Mouse (Mus musculus): Measurements from ENCODE around the gene Trpm3. TPM values are rescaled to one million over a fixed set of nuclear protein-coding genes. Genes with fewer than 3 reads are reported as not detected.

Gene Trpm3
- polyA plus RNA-seq, 1 experiment from 2014 or later, result 0.37 TPM

DNA sequence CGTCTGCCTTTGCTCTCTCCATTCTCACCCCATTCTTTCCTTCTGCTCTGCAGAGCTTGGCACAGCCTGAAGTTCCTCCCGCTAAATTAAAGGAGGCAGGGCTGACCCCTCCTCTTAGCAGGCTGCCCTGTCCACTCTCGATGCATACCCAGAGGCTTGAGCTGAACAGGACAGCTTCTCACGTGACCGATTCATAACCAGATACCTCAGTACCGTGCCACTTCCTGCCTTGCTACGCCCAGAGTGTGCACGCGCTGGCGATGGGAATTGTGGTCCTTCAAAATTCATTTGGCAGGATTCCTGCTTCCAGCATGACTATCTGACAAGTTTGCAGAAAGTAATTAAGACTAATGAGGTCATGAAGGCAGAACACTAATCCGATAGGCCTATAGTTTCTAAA is 433.6 kb downstream of the Trpm3 start:
- 68% methylated on average over 11 of the region's 11 CpGs for WGBS
- H3K4me1 ChIP-seq (replicated peaks; ENCODE audit: control insufficient read depth, insufficient read depth, low read length), result no peaks in the 10 kb centered on the region
- H3K27me3 ChIP-seq (replicated peaks; ENCODE audit: control insufficient read depth, insufficient read depth, low read length), result no peaks in the 10 kb centered on the region
- no peak overlapping the region for H3K9ac ChIP-seq (ENCODE audit: low read length)
- no peak overlapping the region for H3K4me3 ChIP-seq (ENCODE audit: low read depth, low read length)
- no peaks in the 10 kb centered on the region for H3K9me3 ChIP-seq (ENCODE audit: control insufficient read depth, low read length)
- H3K27ac ChIP-seq (ENCODE audit: low read depth), result no peak overlapping the region
- ATAC-seq (replicated peaks; ENCODE audit: low FRiP score, low TSS enrichment, low read depth) (no peak), DNase-seq (ENCODE audit: low spot score) (no peak)
- H3K36me3 ChIP-seq (ENCODE audit: control insufficient read depth, insufficient read depth, low read length), result no peaks in the 10 kb centered on the region
- no peak overlapping the region for H3K4me2 ChIP-seq (ENCODE audit: low read length)

DNA sequence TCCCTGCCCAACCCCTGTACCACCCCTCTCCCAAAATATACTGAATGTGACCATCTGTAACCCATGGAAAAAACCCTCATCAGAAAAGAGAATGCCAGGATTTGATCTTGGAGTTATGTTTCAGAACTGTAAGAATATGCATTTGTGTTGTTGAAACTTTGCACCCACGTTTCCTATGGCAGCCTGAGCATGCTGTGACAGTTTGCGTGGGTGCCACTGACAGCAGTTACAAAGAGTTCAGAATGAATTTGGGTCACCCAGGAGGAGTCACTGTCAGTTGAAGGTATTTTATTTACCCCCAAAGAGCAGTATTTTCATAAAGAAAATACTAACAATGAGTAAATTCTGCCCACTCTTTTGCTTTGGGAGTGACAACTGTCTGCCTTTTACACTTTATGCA is 434.0 kb downstream of the Trpm3 start:
- 77% methylated on average over 2 of the region's 2 CpGs for WGBS
- ATAC-seq (replicated peaks; ENCODE audit: low FRiP score, low TSS enrichment, low read depth) (no peak), DNase-seq (ENCODE audit: low spot score) (no peak)
- H3K4me2 ChIP-seq (ENCODE audit: low read length), result no peak overlapping the region
- no peak overlapping the region for H3K4me3 ChIP-seq (ENCODE audit: low read depth, low read length)
- no peaks in the 10 kb centered on the region for H3K36me3 ChIP-seq (ENCODE audit: control insufficient read depth, insufficient read depth, low read length)
- H3K9ac ChIP-seq (ENCODE audit: low read length), result no peak overlapping the region
- no peaks in the 10 kb centered on the region for H3K9me3 ChIP-seq (ENCODE audit: control insufficient read depth, low read length)
- no peaks in the 10 kb centered on the region for H3K4me1 ChIP-seq (replicated peaks; ENCODE audit: control insufficient read depth, insufficient read depth, low read length)
- H3K27ac ChIP-seq (ENCODE audit: low read depth), result no peak overlapping the region
- H3K27me3 ChIP-seq (replicated peaks; ENCODE audit: control insufficient read depth, insufficient read depth, low read length), result no peaks in the 10 kb centered on the region

- no peak overlapping the region for H3K27ac ChIP-seq (ENCODE audit: low read depth)
Observed at GRCm38 (mm10) chr19:22582120-22582745, 443.4 kb downstream of the Trpm3 start.

GRCm38 (mm10) chr19:22594492-22594891 is 455.6 kb downstream of the Trpm3 start:
- no peaks in the 10 kb centered on the region for H3K9me3 ChIP-seq (ENCODE audit: control insufficient read depth, low read length)
- H3K27me3 ChIP-seq (replicated peaks; ENCODE audit: control insufficient read depth, insufficient read depth, low read length), result no peaks in the 10 kb centered on the region
- 84% methylated on average over 3 of the region's 3 CpGs for WGBS
- no peak overlapping the region for H3K27ac ChIP-seq (ENCODE audit: low read depth)
- no peak for DNase-seq (ENCODE audit: low spot score)
- ATAC-seq (replicated peaks; ENCODE audit: low FRiP score, low TSS enrichment, low read depth), result no peak
- no peaks in the 10 kb centered on the region for H3K4me1 ChIP-seq (replicated peaks; ENCODE audit: control insufficient read depth, insufficient read depth, low read length)
- H3K9ac ChIP-seq (ENCODE audit: low read length), result no peak overlapping the region
- H3K4me2 ChIP-seq (ENCODE audit: low read length), result no peak overlapping the region
- H3K36me3 ChIP-seq (ENCODE audit: control insufficient read depth, insufficient read depth, low read length), result no peaks in the 10 kb centered on the region
- H3K4me3 ChIP-seq (ENCODE audit: low read depth, low read length), result no peak overlapping the region

More at GRCm38 (mm10) chr19:22582120-22582745, 443.4 kb downstream of the Trpm3 start:
- Histone ChIP-seq H3K9ac (ENCODE audit: low read length) (no peak overlapping the region), H3K36me3 (ENCODE audit: control insufficient read depth, insufficient read depth, low read length) (no peaks in the 10 kb centered on the region), H3K4me1 (replicated peaks; ENCODE audit: control insufficient read depth, insufficient read depth, low read length) (no peaks in the 10 kb centered on the region), H3K9me3 (ENCODE audit: control insufficient read depth, low read length) (no peaks in the 10 kb centered on the region), H3K4me2 (ENCODE audit: low read length) (no peak overlapping the region), H3K27me3 (replicated peaks; ENCODE audit: control insufficient read depth, insufficient read depth, low read length) (no peaks in the 10 kb centered on the region), H3K4me3 (ENCODE audit: low read depth, low read length) (no peak overlapping the region)
- WGBS, result 75% methylated on average over 4 of the region's 4 CpGs
- no peak for ATAC-seq (replicated peaks; ENCODE audit: low FRiP score, low TSS enrichment, low read depth)
- DNase-seq (ENCODE audit: low spot score), result no peak

GRCm38 (mm10) chr19:22595246-22595645 is 456.4 kb downstream of the Trpm3 start:
- no peaks in the 10 kb centered on the region for H3K27me3 ChIP-seq (replicated peaks; ENCODE audit: control insufficient read depth, insufficient read depth, low read length)
- no peaks in the 10 kb centered on the region for H3K9me3 ChIP-seq (ENCODE audit: control insufficient read depth, low read length)
- H3K4me1 ChIP-seq (replicated peaks; ENCODE audit: control insufficient read depth, insufficient read depth, low read length), result no peaks in the 10 kb centered on the region
- WGBS, result 70% methylated on average over 2 of the region's 2 CpGs
- no peaks in the 10 kb centered on the region for H3K36me3 ChIP-seq (ENCODE audit: control insufficient read depth, insufficient read depth, low read length)
- H3K9ac ChIP-seq (ENCODE audit: low read length), result no peak overlapping the region
- no peak overlapping the region for H3K4me3 ChIP-seq (ENCODE audit: low read depth, low read length)
- no peak for DNase-seq (ENCODE audit: low spot score)
- H3K4me2 ChIP-seq (ENCODE audit: low read length), result no peak overlapping the region
- H3K27ac ChIP-seq (ENCODE audit: low read depth), result no peak overlapping the region
- no peak for ATAC-seq (replicated peaks; ENCODE audit: low FRiP score, low TSS enrichment, low read depth)

- ATAC-seq (replicated peaks; ENCODE audit: low FRiP score, low TSS enrichment, low read depth) (no peak), DNase-seq (ENCODE audit: low spot score) (no peak)
- no peaks in the 10 kb centered on the region for H3K4me1 ChIP-seq (replicated peaks; ENCODE audit: control insufficient read depth, insufficient read depth, low read length)
- H3K27ac ChIP-seq (ENCODE audit: low read depth), result no peak overlapping the region
- H3K9ac ChIP-seq (ENCODE audit: low read length), result no peak overlapping the region
- H3K4me2 ChIP-seq (ENCODE audit: low read length), result no peak overlapping the region
- H3K9me3 ChIP-seq (ENCODE audit: control insufficient read depth, low read length), result no peaks in the 10 kb centered on the region
- H3K4me3 ChIP-seq (ENCODE audit: low read depth, low read length), result no peak overlapping the region
- no peaks in the 10 kb centered on the region for H3K27me3 ChIP-seq (replicated peaks; ENCODE audit: control insufficient read depth, insufficient read depth, low read length)
- no peaks in the 10 kb centered on the region for H3K36me3 ChIP-seq (ENCODE audit: control insufficient read depth, insufficient read depth, low read length)
- 37% methylated on average over 3 of the region's 3 CpGs for WGBS
Observed at GRCm38 (mm10) chr19:22596715-22597114, 457.9 kb downstream of the Trpm3 start.

GRCm38 (mm10) chr19:22604322-22604721 is 465.5 kb downstream of the Trpm3 start:
- Histone ChIP-seq H3K36me3 (ENCODE audit: control insufficient read depth, insufficient read depth, low read length) (no peaks in the 10 kb centered on the region), H3K4me1 (replicated peaks; ENCODE audit: control insufficient read depth, insufficient read depth, low read length) (no peaks in the 10 kb centered on the region), H3K9me3 (ENCODE audit: control insufficient read depth, low read length) (no peaks in the 10 kb centered on the region), H3K27me3 (replicated peaks; ENCODE audit: control insufficient read depth, insufficient read depth, low read length) (no peaks in the 10 kb centered on the region), H3K9ac (ENCODE audit: low read length) (no peak overlapping the region), H3K27ac (ENCODE audit: low read depth) (no peak overlapping the region), H3K4me3 (ENCODE audit: low read depth, low read length) (no peak overlapping the region), H3K4me2 (ENCODE audit: low read length) (no peak overlapping the region)
- no peak for DNase-seq (ENCODE audit: low spot score)
- WGBS, result 27% methylated on average over 4 of the region's 4 CpGs
- ATAC-seq (replicated peaks; ENCODE audit: low FRiP score, low TSS enrichment, low read depth), result no peak

GRCm38 (mm10) chr19:22607985-22608684 is 469.3 kb downstream of the Trpm3 start:
- no peaks in the 10 kb centered on the region for H3K27me3 ChIP-seq (replicated peaks; ENCODE audit: control insufficient read depth, insufficient read depth, low read length)
- H3K9ac ChIP-seq (ENCODE audit: low read length), result no peak overlapping the region
- no peaks in the 10 kb centered on the region for H3K4me1 ChIP-seq (replicated peaks; ENCODE audit: control insufficient read depth, insufficient read depth, low read length)
- H3K27ac ChIP-seq (ENCODE audit: low read depth), result no peak overlapping the region
- 72% methylated on average over 5 of the region's 5 CpGs for WGBS
- ATAC-seq (replicated peaks; ENCODE audit: low FRiP score, low TSS enrichment, low read depth) (no peak), DNase-seq (ENCODE audit: low spot score) (no peak)
- H3K36me3 ChIP-seq (ENCODE audit: control insufficient read depth, insufficient read depth, low read length), result no peaks in the 10 kb centered on the region
- H3K4me3 ChIP-seq (ENCODE audit: low read depth, low read length), result no peak overlapping the region
- no peaks in the 10 kb centered on the region for H3K9me3 ChIP-seq (ENCODE audit: control insufficient read depth, low read length)
- no peak overlapping the region for H3K4me2 ChIP-seq (ENCODE audit: low read length)

DNA sequence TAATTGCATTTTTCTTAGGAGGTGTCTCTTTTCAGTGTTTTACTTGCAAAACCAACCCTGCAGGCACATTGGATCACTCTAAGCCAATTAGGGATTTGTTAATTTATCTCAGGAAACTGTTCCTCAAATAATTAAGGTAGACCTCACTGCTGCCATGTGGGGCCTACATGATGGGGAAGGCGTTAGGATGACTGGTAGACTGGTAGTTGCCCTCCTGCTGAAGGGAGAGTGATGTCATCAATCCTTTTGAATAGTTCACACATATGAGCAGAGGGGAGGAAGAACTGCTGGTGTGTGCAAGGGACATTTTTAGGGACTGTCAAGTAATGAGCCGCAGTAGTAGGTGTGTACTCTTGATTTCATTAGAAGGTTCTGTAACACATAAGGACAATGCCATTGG is 472.8 kb downstream of the Trpm3 start:
- Histone ChIP-seq H3K27me3 (replicated peaks; ENCODE audit: control insufficient read depth, insufficient read depth, low read length) (no peaks in the 10 kb centered on the region), H3K4me3 (ENCODE audit: low read depth, low read length) (no peak overlapping the region), H3K4me2 (ENCODE audit: low read length) (no peak overlapping the region), H3K9ac (ENCODE audit: low read length) (no peak overlapping the region), H3K4me1 (replicated peaks; ENCODE audit: control insufficient read depth, insufficient read depth, low read length) (no peaks in the 10 kb centered on the region), H3K9me3 (ENCODE audit: control insufficient read depth, low read length) (no peaks in the 10 kb centered on the region), H3K36me3 (ENCODE audit: control insufficient read depth, insufficient read depth, low read length) (no peaks in the 10 kb centered on the region), H3K27ac (ENCODE audit: low read depth) (no peak overlapping the region)
- WGBS, result 83% methylated on average over 2 of the region's 2 CpGs
- no peak for ATAC-seq (replicated peaks; ENCODE audit: low FRiP score, low TSS enrichment, low read depth)
- no peak for DNase-seq (ENCODE audit: low spot score)
